In genomic region chr9:37371232-37371801, GRCm38 (mm10) we compare ENCODE assay signal across 26 mouse cellular contexts. TPM values are rescaled to one million over a fixed set of nuclear protein-coding genes. Genes with fewer than 3 reads are reported as not detected.
DNase-seq lines count a peak whose midpoint lies in the region; ATAC-seq and TF ChIP-seq lines count a peak whose summit lies in the region.
"Had no signal": no experiment of that assay in that cellular context is flagged by ENCODE, and none has a peak within 500 bp of the region (broad histone marks: within the 10 kb centered on the region; RNA-seq: fewer than 3 reads in every experiment).

No protein-coding gene starts in this region.

- peak; percentile 21 for DNase-seq in heart, adult 11 months
- DNase-seq in heart, adult 8-10 months (ENCODE audit: low spot score): no peak
- peak; percentile 16 for DNase-seq in kidney, adult 9 months
- no peak for DNase-seq in kidney, postnatal 14 days
- no peak for DNase-seq in kidney, adult 8-10 months
- peak; percentile 53 for DNase-seq in midbrain, embryonic 11.5 days (ENCODE audit: low spot score, missing footprints)
- no peak for DNase-seq in midbrain, postnatal 0 days (ENCODE audit: low spot score)
- DNase-seq: adrenal gland, postnatal 10 days; adrenal gland, postnatal 36 days; cerebellum, adult 18-20 months; cerebellum, adult 9-10 months; cerebellum, postnatal 14 days; forebrain, postnatal 0 days; gastrocnemius, adult 2 months; gastrocnemius, postnatal 14 days; heart, adult 18-20 months; heart, postnatal 14 days; heart, postnatal 4 days had no signal

- peak; percentile 78; the same call in 1 of the 2 replicates for ATAC-seq in kidney, embryonic 16.5 days (ENCODE audit: low FRiP score, low TSS enrichment)
- no peak for ATAC-seq in midbrain, embryonic 11.5 days (ENCODE audit: low FRiP score)
- no peak for ATAC-seq in midbrain, postnatal 0 days (ENCODE audit: low FRiP score)
- ATAC-seq: activated CD4-positive, CD25-positive, alpha-beta regulatory T cell, adult 4 months; forebrain, embryonic 14.5 days; forebrain, postnatal 0 days had no signal

- peaks cover 2% of the 10 kb centered on the region; the same call in 1 of the 2 replicates for H3K4me1 ChIP-seq in kidney, embryonic 16.5 days (ENCODE audit: insufficient read depth, low read length)
- H3K4me1 ChIP-seq in midbrain, embryonic 11.5 days (ENCODE audit: control insufficient read depth, insufficient read depth, low read length): no peaks in the 10 kb centered on the region
- H3K4me1 ChIP-seq in midbrain, postnatal 0 days (ENCODE audit: insufficient read depth, low read length): no peaks in the 10 kb centered on the region
- H3K4me1 ChIP-seq: heart, embryonic 10.5 days; heart, embryonic 13.5 days; hindbrain, embryonic 12.5 days; hindbrain, embryonic 15.5 days had no signal

- no peak overlapping the region for H3K9ac ChIP-seq in kidney, embryonic 16.5 days (replicated peaks; ENCODE audit: low read length)
- H3K9ac ChIP-seq in midbrain, embryonic 11.5 days (ENCODE audit: low read length): no peak overlapping the region
- no peak overlapping the region for H3K9ac ChIP-seq in midbrain, postnatal 0 days (replicated peaks; ENCODE audit: low read length, poor library complexity, severe bottlenecking)
- H3K9ac ChIP-seq: forebrain, postnatal 0 days; heart, embryonic 13.5 days; hindbrain, embryonic 12.5 days; hindbrain, embryonic 15.5 days had no signal

- no peaks in the 10 kb centered on the region for H3K27me3 ChIP-seq in kidney, embryonic 16.5 days (ENCODE audit: insufficient read depth, low read length)
- H3K27me3 ChIP-seq in midbrain, embryonic 11.5 days (ENCODE audit: control insufficient read depth, insufficient read depth, low read length): no peaks in the 10 kb centered on the region
- H3K27me3 ChIP-seq in midbrain, postnatal 0 days (ENCODE audit: insufficient read depth, low read length): no peaks in the 10 kb centered on the region
- H3K27me3 ChIP-seq: heart, embryonic 13.5 days; hindbrain, embryonic 12.5 days; hindbrain, embryonic 15.5 days had no signal

- H3K4me3 ChIP-seq in kidney, embryonic 16.5 days (ENCODE audit: low read length): no peak overlapping the region
- H3K4me3 ChIP-seq in midbrain, embryonic 11.5 days (ENCODE audit: low read depth, low read length): no peak overlapping the region
- no peak overlapping the region for H3K4me3 ChIP-seq in midbrain, postnatal 0 days (ENCODE audit: low read depth, low read length)
- H3K4me3 ChIP-seq: gastrocnemius, adult 2 months; heart, embryonic 10.5 days; heart, embryonic 13.5 days; hindbrain, embryonic 12.5 days; hindbrain, embryonic 15.5 days had no signal

- no peak overlapping the region for H3K4me2 ChIP-seq in kidney, embryonic 16.5 days (replicated peaks; ENCODE audit: low read depth, low read length)
- no peak overlapping the region for H3K4me2 ChIP-seq in midbrain, embryonic 11.5 days
- H3K4me2 ChIP-seq in midbrain, postnatal 0 days (ENCODE audit: low read depth, low read length, poor library complexity, severe bottlenecking): no peak overlapping the region
- H3K4me2 ChIP-seq: heart, embryonic 13.5 days; hindbrain, embryonic 12.5 days; hindbrain, embryonic 15.5 days had no signal

- H3K27ac ChIP-seq in kidney, embryonic 16.5 days (ENCODE audit: low read length): no peak overlapping the region
- H3K27ac ChIP-seq in midbrain, embryonic 11.5 days (ENCODE audit: low read depth, low read length): no peak overlapping the region
- no peak overlapping the region for H3K27ac ChIP-seq in midbrain, postnatal 0 days (ENCODE audit: low read depth, low read length)
- H3K27ac ChIP-seq: gastrocnemius, adult 2 months; heart, embryonic 10.5 days; heart, embryonic 13.5 days; hindbrain, embryonic 12.5 days; hindbrain, embryonic 15.5 days had no signal

- TF ChIP-seq CTCF in midbrain, postnatal 0 days (IDR thresholded peaks at IDR 0.05): no peak

- 41% methylated on average over 7 of the region's 7 CpGs for WGBS in kidney, embryonic 16.5 days
- 84% methylated on average over 7 of the region's 7 CpGs for whole genome bisulfite sequencing in midbrain, embryonic 11.5 days
- 76% methylated on average over 7 of the region's 7 CpGs for WGBS in midbrain, postnatal 0 days

- H3K36me3 ChIP-seq in kidney, embryonic 16.5 days (ENCODE audit: insufficient read depth, low read length): no peaks in the 10 kb centered on the region
- H3K36me3 ChIP-seq in midbrain, embryonic 11.5 days (ENCODE audit: control insufficient read depth, insufficient read depth, low read length): no peaks in the 10 kb centered on the region
- H3K36me3 ChIP-seq in midbrain, postnatal 0 days (ENCODE audit: insufficient read depth, low read length): no peaks in the 10 kb centered on the region
- H3K36me3 ChIP-seq: heart, embryonic 10.5 days; heart, embryonic 13.5 days; hindbrain, embryonic 12.5 days; hindbrain, embryonic 15.5 days had no signal

- H3K9me3 ChIP-seq in kidney, embryonic 16.5 days (ENCODE audit: low read length): no peaks in the 10 kb centered on the region
- H3K9me3 ChIP-seq in midbrain, embryonic 11.5 days (ENCODE audit: control insufficient read depth, low read length): no peaks in the 10 kb centered on the region
- H3K9me3 ChIP-seq in midbrain, postnatal 0 days (ENCODE audit: low read length): no peaks in the 10 kb centered on the region
- H3K9me3 ChIP-seq: heart, embryonic 10.5 days; heart, embryonic 13.5 days; hindbrain, embryonic 12.5 days; hindbrain, embryonic 15.5 days had no signal

RNA-seq across cellular contexts. Expression of gene Hepacam, which starts 4.2 kb away (rescaled TPM):
- total RNA-seq in heart, adult 8-10 months (2022): under 1 TPM in 1 of 4 experiments, not detected in 3; 0.11 TPM
- polyA plus RNA-seq in kidney, embryonic 16.5 days (2015; fragmentation: Nextera tagmentation; extraction: Ambion mirVana): 0.05 TPM in 1 of 2 replicates, not detected in the other
- polyA plus RNA-seq in midbrain, embryonic 11.5 days (2014; fragmentation: Nextera tagmentation; extraction: Ambion mirVana): not detected in 2 replicates
- 35.7 and 37.1 TPM in 2 replicates for total RNA-seq in midbrain, postnatal 0 days (2014; rRNA removed)
- polyA plus RNA-seq in midbrain, postnatal 0 days (2015; fragmentation: Nextera tagmentation; extraction: Ambion mirVana): 49.9 and 58.1 TPM in 2 replicates
- total RNA-seq: heart, postnatal 4 days had no signal
- polyA plus RNA-seq: activated CD4-positive, CD25-positive, alpha-beta regulatory T cell, adult 4 months; embryonic facial prominence, embryonic 11.5 days; heart, embryonic 10.5 days had no signal

RNA-seq across cellular contexts. Expression of gene Ccdc15, which starts 23.1 kb away (rescaled TPM):
- total RNA-seq in heart, adult 8-10 months (2022): 1 to 10 TPM; 1.6 to 2.3 (median 1.9) TPM
- polyA plus RNA-seq in kidney, embryonic 16.5 days (2015; fragmentation: Nextera tagmentation; extraction: Ambion mirVana): 5.2 and 8.3 TPM in 2 replicates
- polyA plus RNA-seq in midbrain, embryonic 11.5 days (2014; fragmentation: Nextera tagmentation; extraction: Ambion mirVana): 8.8 and 9.3 TPM in 2 replicates
- total RNA-seq in midbrain, postnatal 0 days (2014; rRNA removed): 5.0 and 5.4 TPM in 2 replicates
- polyA plus RNA-seq in midbrain, postnatal 0 days (2015; fragmentation: Nextera tagmentation; extraction: Ambion mirVana): 6.8 and 8.6 TPM in 2 replicates

RNA-seq across cellular contexts. Expression of gene Robo4, which starts 30.4 kb away (rescaled TPM):
- total RNA-seq in heart, adult 8-10 months (2022): 10 to 100 TPM; 21.3 to 39.4 (median 32.2) TPM
- polyA plus RNA-seq in kidney, embryonic 16.5 days (2015; fragmentation: Nextera tagmentation; extraction: Ambion mirVana): 20.1 and 23.8 TPM in 2 replicates
- 5.1 and 5.3 TPM in 2 replicates for polyA plus RNA-seq in midbrain, embryonic 11.5 days (2014; fragmentation: Nextera tagmentation; extraction: Ambion mirVana)
- total RNA-seq in midbrain, postnatal 0 days (2014; rRNA removed): 10.1 and 12.6 TPM in 2 replicates
- 3.6 and 4.0 TPM in 2 replicates for polyA plus RNA-seq in midbrain, postnatal 0 days (2015; fragmentation: Nextera tagmentation; extraction: Ambion mirVana)
- polyA plus RNA-seq: activated CD4-positive, CD25-positive, alpha-beta regulatory T cell, adult 4 months had no signal

Comparison
In these comparisons a context has a peak if more than half of its experiments do, and no peak if none do; other contexts are left out.
1. DNase-seq: peak in heart, adult 11 months (single experiment), kidney, adult 9 months (single experiment) and midbrain, embryonic 11.5 days (single experiment); none in heart, adult 8-10 months (single experiment), kidney, postnatal 14 days (single experiment), kidney, adult 8-10 months (0 of 2) and midbrain, postnatal 0 days (single experiment).
2. RNA of gene Hepacam, which starts 4.2 kb away (polyA plus RNA-seq): 49.9 to 58.1 TPM in midbrain, postnatal 0 days; 0.05 TPM in kidney, embryonic 16.5 days and not detected in midbrain, embryonic 11.5 days; every median in the first group is over 10 times any median in the second.